Mouse (Mus musculus) heart, postnatal 36 days (tissue): ENCODE measurements around the gene Erbin. TPM values are rescaled to one million over a fixed set of nuclear protein-coding genes. Genes with fewer than 3 reads are reported as not detected.

Source experiments
- DNase-seq, 2 experiments: peaks; one replicate each; pipeline ENCODE4 v3.0.0; 2021 to 2022
- intact Hi-C: fragments of 180-260 bp; cut with DNase I; formaldehyde crosslinking; loops from one replicate; pipeline ENCODE4 v1.15.1; 2025
- total RNA-seq, 2 experiments: library from RNA; stranded (reverse); gene quantifications; 2 replicates each; pipeline ENCODE4 v1.2.3; 2021

Erbin gene
- total RNA-seq, 2 experiments from 2014 or later = 46.7 to 52.2 TPM

DNA sequence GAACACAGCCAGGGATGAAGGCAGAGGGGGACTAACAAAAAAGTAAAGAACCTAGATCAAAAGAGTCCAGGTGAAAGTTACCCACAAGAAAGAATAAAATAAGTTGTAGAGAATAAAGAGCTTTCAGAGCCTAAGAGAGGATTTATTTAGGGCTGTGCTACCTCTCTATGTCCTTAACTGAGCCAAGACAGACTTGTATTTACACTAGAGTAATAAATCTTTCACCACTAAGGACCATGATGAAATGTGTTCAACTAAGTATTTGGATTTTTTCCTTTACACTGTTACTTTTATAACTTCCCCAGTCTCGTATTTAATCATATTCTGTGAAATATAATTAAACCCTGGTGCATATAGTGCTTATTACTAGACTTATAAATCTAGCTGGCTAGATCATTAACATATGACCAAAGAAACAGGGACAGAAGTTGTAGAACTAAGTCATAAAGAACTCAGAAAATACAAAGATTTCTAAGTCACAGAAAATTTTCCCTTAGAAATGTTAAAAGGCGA, 90.6 kb downstream of the Erbin start:
- intact Hi-C loops = no loop called here
- no peak for DNase-seq

GRCm38 (mm10) chr13:103822270-103822669, 98.0 kb downstream of the Erbin start:
- no peak for DNase-seq
- intact Hi-C loops = no loop called here

- intact Hi-C loops = no loop called here
- no peak for DNase-seq
Observed at GRCm38 (mm10) chr13:103819377-103819776, 100.9 kb downstream of the Erbin start.

GRCm38 (mm10) chr13:103817935-103818334, 102.4 kb downstream of the Erbin start:
- no peak for DNase-seq
- intact Hi-C loops = no loop called here

GRCm38 (mm10) chr13:103807464-103807863, 112.8 kb downstream of the Erbin start:
- DNase-seq = no peak
- intact Hi-C loops = no loop called here

GRCm38 (mm10) chr13:103806210-103806851, 114.0 kb downstream of the Erbin start:
- no peak for DNase-seq
- intact Hi-C loops = no loop called here

- intact Hi-C loops = no loop called here
Observed at GRCm38 (mm10) chr13:103803721-103804120, 116.6 kb downstream of the Erbin start.

DNA sequence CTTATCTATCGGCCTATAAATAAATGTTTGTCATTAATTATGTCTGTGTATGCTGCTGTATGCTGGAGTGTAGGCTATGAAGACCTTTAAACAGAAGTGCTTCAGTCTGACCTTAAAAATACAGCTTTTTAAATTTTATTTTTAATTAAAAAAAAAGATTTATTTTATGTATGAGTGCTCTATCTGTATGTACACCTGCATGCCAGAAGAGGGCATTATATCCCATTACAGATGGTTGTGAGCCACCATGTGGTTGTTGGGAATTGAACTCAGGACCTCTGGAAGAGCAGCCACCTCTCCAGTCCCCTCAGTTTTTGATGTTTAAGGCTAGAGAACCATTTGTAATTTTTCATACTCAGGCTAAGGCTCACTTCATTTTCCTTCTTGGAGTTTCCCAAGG, 119.3 kb downstream of the Erbin start:
- DNase-seq = no peak
- intact Hi-C loops = no loop called here

More at GRCm38 (mm10) chr13:103803721-103804120, 116.6 kb downstream of the Erbin start:
- DNase-seq = no peak

GRCm38 (mm10) chr13:103794688-103795543, 125.4 kb downstream of the Erbin start:
- DNase-seq = no peak
- intact Hi-C loops = no loop called here

DNA sequence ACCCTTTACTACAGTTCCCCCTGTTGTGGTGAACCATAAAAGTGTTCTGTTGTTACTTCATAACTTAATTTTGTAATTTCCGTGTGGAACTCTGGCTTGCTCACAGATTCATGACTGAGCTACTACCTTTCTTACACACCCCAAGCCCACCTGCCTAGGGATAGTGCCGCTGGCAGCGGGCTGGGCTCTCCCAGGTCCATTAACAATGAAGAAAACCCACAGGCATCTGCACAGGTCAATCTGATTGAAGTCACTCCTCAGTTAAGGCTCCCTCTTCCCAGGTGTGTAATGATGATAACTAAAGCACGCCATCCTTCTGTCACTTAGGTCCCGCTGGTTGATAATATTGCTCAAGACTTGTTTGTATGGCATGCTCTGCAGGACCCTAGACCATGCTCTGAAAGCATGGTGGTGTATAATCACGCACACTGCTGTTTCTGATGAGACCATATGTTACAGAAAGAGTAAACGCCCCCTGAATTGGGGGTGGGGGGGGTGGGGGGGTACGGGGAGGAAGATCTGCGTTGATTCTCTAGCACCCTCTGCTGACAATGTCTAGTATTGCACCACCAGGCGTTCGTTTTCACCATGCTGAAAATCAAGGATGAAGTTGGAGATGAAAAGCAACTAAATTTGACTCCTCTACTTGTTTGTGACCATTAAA, 140.3 kb downstream of the Erbin start:
- peak; percentile 24 to 46 for DNase-seq
- intact Hi-C loops = loop anchor here (2.0 kb wide), 2 partner anchors 29 to 77 kb away; no protein-coding TSS in a partner anchor

- no peak for DNase-seq
- intact Hi-C loops = no loop called here
Observed at GRCm38 (mm10) chr13:103777126-103777525, 143.2 kb downstream of the Erbin start.

- intact Hi-C loops = loop anchor here (2.0 kb wide), 1 partner anchor 145 kb away; no protein-coding TSS in a partner anchor
- peak; percentile 93 to 94 for DNase-seq
Observed at GRCm38 (mm10) chr13:103774119-103774757, 146.1 kb downstream of the Erbin start, which contains the start of gene Srek1. TSS of gene Srek1 (minus strand) at chr13:103774608.

DNA sequence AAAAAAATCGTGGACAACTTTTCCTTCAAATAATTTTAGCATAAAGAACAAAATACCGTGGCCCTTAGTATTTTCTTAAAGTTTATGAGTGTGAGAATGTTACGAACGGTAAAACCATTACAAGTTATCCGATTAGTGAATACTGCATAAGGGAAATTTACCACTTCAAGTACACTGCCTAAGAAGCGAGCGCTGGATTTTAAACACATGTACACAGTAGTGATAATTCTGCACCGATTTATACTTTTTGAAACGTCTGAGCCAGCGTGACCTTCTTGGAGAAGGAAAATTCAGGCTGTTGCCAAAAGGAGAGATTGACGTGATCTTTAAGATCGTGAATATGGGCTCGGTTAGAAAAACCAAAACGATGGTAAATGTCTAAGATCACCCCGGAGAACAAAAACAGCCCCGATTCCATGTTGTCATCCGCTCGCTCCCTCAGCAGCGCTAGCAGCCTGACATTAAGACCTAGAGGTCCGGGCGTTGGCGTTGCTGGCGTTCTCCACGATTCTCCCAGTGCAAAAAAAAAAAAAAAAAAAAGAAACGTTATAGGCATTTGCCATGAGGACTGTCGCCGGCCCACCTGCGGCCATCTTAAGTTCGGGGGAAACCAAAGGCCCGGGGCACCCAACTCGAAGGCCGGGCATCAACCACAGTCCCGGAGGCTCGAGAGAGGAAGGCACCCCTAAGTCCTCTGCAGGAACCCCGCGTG, 146.8 kb downstream of the Erbin start:
- no peak for DNase-seq
- intact Hi-C loops = loop anchor here (2.0 kb wide), 1 partner anchor 145 kb away; no protein-coding TSS in a partner anchor

DNA sequence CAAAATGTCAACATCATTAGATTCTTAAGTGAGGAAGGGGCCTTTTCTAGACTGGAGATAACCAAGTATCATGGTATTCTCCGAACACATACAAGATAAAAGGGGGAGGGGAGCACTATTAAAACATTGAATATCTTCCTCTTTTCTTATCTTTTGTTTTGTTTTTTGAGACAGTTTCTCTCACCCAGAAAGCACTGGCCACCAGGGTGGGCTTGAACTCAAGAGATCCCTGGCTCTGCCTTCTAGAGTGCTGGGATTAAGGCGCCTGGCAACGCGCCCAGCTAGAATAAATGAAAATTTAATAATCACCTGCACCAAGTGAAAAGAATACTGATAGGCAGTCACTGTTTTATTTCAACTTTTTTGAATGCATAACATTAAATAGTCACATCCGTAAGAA, 147.4 kb downstream of the Erbin start:
- intact Hi-C loops = no loop called here
- DNase-seq = no peak

- intact Hi-C loops = no loop called here
- no peak for DNase-seq
Observed at GRCm38 (mm10) chr13:103770821-103771220, 149.5 kb downstream of the Erbin start.

Other genes starting within 250 kb of the Erbin start
- 10 to 100 TPM; 20.3 to 21.0 TPM for gene Srek1, start 145.9 kb downstream of the Erbin start, total RNA-seq
- gene Nln, start 189.1 kb upstream of the Erbin start, total RNA-seq = 10 to 100 TPM; 10.6 to 14.8 TPM
- 1 to 10 TPM in 1 of 2 experiments, under 1 TPM in 1; 0.97 to 1.5 TPM for gene Sgtb, start 189.2 kb upstream of the Erbin start, total RNA-seq